Comparison of ENCODE assay signal across 13 mouse cellular contexts in the genomic region with DNA sequence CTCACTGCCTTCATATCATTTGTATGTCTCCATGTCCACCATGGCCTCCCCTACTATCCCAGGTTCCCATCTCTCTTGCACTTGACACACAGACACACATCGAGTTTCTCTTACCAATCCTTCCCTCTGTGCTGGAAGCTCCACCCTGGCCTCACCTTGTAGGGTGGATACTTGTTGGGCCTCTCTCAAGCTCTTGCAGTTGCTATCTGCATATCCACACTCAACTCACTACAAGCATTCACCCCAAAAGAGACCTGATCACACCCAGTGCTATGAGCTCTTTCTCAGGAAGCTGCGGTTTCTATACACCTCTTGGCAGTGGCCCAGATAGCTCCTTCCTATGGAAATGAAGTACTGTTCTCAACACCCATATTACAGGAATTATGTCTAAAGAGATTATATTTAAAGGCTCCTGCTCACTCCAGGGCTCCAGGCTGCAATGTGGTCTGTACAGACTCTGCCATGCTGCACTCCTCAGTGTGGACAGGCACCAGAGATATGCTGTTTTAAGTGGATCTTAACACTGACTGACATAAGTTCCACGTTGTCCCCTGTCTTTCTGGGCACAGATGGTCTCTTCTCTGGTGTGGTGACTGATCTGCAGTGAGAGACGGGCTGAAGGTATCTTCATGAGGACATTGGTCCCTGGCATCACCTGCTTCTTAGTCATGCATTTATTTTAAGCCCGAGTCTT.
A peak's percentile ranks its signal among the peaks of the same experiment; 100 is the strongest.
DNase-seq lines count a peak whose midpoint lies in the region; ATAC-seq and TF ChIP-seq lines count a peak whose summit lies in the region.
"Had no signal": no experiment of that assay in that cellular context is flagged by ENCODE, and none has a peak within 500 bp of the region (broad histone marks: within the 10 kb centered on the region; RNA-seq: fewer than 3 reads in every experiment).

No protein-coding gene starts in this region.

- ATAC-seq in forebrain, postnatal 0 days = peak; percentile 73
- ATAC-seq in forebrain, embryonic 14.5 days = no peak
- ATAC-seq in liver, embryonic 13.5 days (ENCODE audit: low read depth) = peak; percentile 81
- ATAC-seq: intestine, embryonic 16.5 days had no signal

- H3K9ac ChIP-seq in forebrain, postnatal 0 days = no peak overlapping the region
- H3K9ac ChIP-seq in forebrain, embryonic 14.5 days (ENCODE audit: low read length) = no peak overlapping the region
- no peak overlapping the region for H3K9ac ChIP-seq in liver, embryonic 13.5 days
- H3K9ac ChIP-seq: lung, embryonic 14.5 days had no signal

- intact Hi-C loops in heart, postnatal 10 days (cut with DNase I) = no loop called here

- peak overlapping the region; percentile 66 for H3K27ac ChIP-seq in forebrain, postnatal 0 days (ENCODE audit: low read depth, low read length)
- H3K27ac ChIP-seq in forebrain, embryonic 14.5 days (ENCODE audit: low read depth, low read length) = no peak overlapping the region
- no peak overlapping the region for H3K27ac ChIP-seq in liver, embryonic 13.5 days
- H3K27ac ChIP-seq: kidney, postnatal 0 days had no signal

- peak; percentile 13 for DNase-seq in forebrain, postnatal 0 days
- no peak for DNase-seq in forebrain, embryonic 14.5 days (ENCODE audit: low spot score)
- DNase-seq in heart, postnatal 10 days = peak; percentile 7 to 10
- no peak for DNase-seq in heart, adult 11 months
- DNase-seq in 416B (ENCODE audit: low read depth) = peak; percentile 11
- no peak for DNase-seq in liver, embryonic 13.5 days
- no peak for DNase-seq in kidney, postnatal 36 days
- DNase-seq: adrenal gland, postnatal 14 days; left cerebral cortex, postnatal 4 days; lung, embryonic 14.5 days; thymus, adult 2 months had no signal

- H3K4me3 ChIP-seq in forebrain, postnatal 0 days (ENCODE audit: low read depth, low read length) = no peak overlapping the region
- no peak overlapping the region for H3K4me3 ChIP-seq in forebrain, embryonic 14.5 days (ENCODE audit: low read depth, low read length)
- H3K4me3 ChIP-seq in liver, embryonic 13.5 days (replicated peaks) = no peak overlapping the region

- no peaks in the 10 kb centered on the region for H3K27me3 ChIP-seq in forebrain, postnatal 0 days (ENCODE audit: insufficient read depth, low read length)
- no peaks in the 10 kb centered on the region for H3K27me3 ChIP-seq in forebrain, embryonic 14.5 days (replicated peaks; ENCODE audit: control insufficient read depth, insufficient read depth, low read length)
- H3K27me3 ChIP-seq in liver, embryonic 13.5 days = no peaks in the 10 kb centered on the region

- TF ChIP-seq CTCF in forebrain, postnatal 0 days (IDR thresholded peaks at IDR 0.05; ENCODE audit: low read depth) = no peak

- H3K36me3 ChIP-seq in forebrain, postnatal 0 days (ENCODE audit: insufficient read depth) = no peaks in the 10 kb centered on the region
- H3K36me3 ChIP-seq in forebrain, embryonic 14.5 days (ENCODE audit: control insufficient read depth, insufficient read depth, low read length) = no peaks in the 10 kb centered on the region
- no peaks in the 10 kb centered on the region for H3K36me3 ChIP-seq in liver, embryonic 13.5 days

- no peaks in the 10 kb centered on the region for H3K9me3 ChIP-seq in forebrain, postnatal 0 days (ENCODE audit: low read length)
- no peaks in the 10 kb centered on the region for H3K9me3 ChIP-seq in forebrain, embryonic 14.5 days (replicated peaks; ENCODE audit: control insufficient read depth, low read length)
- no peaks in the 10 kb centered on the region for H3K9me3 ChIP-seq in liver, embryonic 13.5 days (replicated peaks)

- H3K4me1 ChIP-seq in forebrain, postnatal 0 days (ENCODE audit: insufficient read depth) = no peaks in the 10 kb centered on the region; the same call in 1 of the 2 replicates
- H3K4me1 ChIP-seq in forebrain, embryonic 14.5 days (ENCODE audit: control insufficient read depth, insufficient read depth, low read length) = peaks cover 3% of the 10 kb centered on the region; the same call in 1 of the 2 replicates
- no peaks in the 10 kb centered on the region for H3K4me1 ChIP-seq in liver, embryonic 13.5 days (replicated peaks)

- H3K4me2 ChIP-seq in forebrain, postnatal 0 days (ENCODE audit: low read depth) = no peak overlapping the region
- no peak overlapping the region for H3K4me2 ChIP-seq in forebrain, embryonic 14.5 days (ENCODE audit: low read length)
- H3K4me2 ChIP-seq in liver, embryonic 13.5 days = no peak overlapping the region
- H3K4me2 ChIP-seq: lung, embryonic 14.5 days had no signal

- 55% methylated on average over 5 of the region's 5 CpGs for WGBS in forebrain, postnatal 0 days
- WGBS in forebrain, embryonic 14.5 days = 64% methylated on average over 5 of the region's 5 CpGs
- WGBS in liver, embryonic 13.5 days (ENCODE audit: insufficient replicate concordance) = 52% methylated on average over 5 of the region's 5 CpGs

Comparison
In these comparisons a context has a peak if more than half of its experiments do, and no peak if none do; other contexts are left out.
1. DNase-seq: peak in forebrain, postnatal 0 days (single experiment), heart, postnatal 10 days (2 of 2) and 416B (single experiment); none in forebrain, embryonic 14.5 days (single experiment), heart, adult 11 months (single experiment), liver, embryonic 13.5 days (single experiment) and kidney, postnatal 36 days (0 of 2).